In genomic region chr1:124409781-124410180, GRCm38 (mm10) we compare ENCODE assay signal across 13 mouse cellular contexts.
"Had no signal": no experiment of that assay in that cellular context is flagged by ENCODE, and none has a peak within 500 bp of the region (broad histone marks: within the 10 kb centered on the region; RNA-seq: fewer than 3 reads in every experiment).

No protein-coding gene starts in this region.

- H3K9me3 ChIP-seq: limb, embryonic 10.5 days; liver, embryonic 15.5 days; neural tube, embryonic 13.5 days had no signal

- H3K4me3 ChIP-seq: left cerebral cortex, adult 2 months; limb, embryonic 10.5 days; liver, embryonic 15.5 days; neural tube, embryonic 13.5 days had no signal

- H3K27me3 ChIP-seq: liver, embryonic 15.5 days; neural tube, embryonic 13.5 days had no signal

- H3K9ac ChIP-seq: liver, embryonic 15.5 days; neural tube, embryonic 13.5 days had no signal

- H3K4me1 ChIP-seq: limb, embryonic 10.5 days; liver, embryonic 15.5 days; neural tube, embryonic 13.5 days had no signal

- ATAC-seq: lung, postnatal 0 days had no signal

- H3K27ac ChIP-seq: left cerebral cortex, adult 2 months; limb, embryonic 10.5 days; liver, embryonic 15.5 days; neural tube, embryonic 13.5 days had no signal

- DNase-seq: kidney, adult 8-10 months; kidney, postnatal 25 days; lung, adult 2 months; lung, postnatal 36 days; retina, postnatal 1 day; right cerebral cortex, postnatal 14 days; thymus, postnatal 4 days had no signal

- H3K4me2 ChIP-seq: liver, embryonic 11.5 days; liver, embryonic 15.5 days; neural tube, embryonic 13.5 days had no signal

- H3K36me3 ChIP-seq: limb, embryonic 10.5 days; liver, embryonic 15.5 days; neural tube, embryonic 13.5 days had no signal
